Comparison of ENCODE assay signal across 8 mouse cellular contexts in the genomic region with DNA sequence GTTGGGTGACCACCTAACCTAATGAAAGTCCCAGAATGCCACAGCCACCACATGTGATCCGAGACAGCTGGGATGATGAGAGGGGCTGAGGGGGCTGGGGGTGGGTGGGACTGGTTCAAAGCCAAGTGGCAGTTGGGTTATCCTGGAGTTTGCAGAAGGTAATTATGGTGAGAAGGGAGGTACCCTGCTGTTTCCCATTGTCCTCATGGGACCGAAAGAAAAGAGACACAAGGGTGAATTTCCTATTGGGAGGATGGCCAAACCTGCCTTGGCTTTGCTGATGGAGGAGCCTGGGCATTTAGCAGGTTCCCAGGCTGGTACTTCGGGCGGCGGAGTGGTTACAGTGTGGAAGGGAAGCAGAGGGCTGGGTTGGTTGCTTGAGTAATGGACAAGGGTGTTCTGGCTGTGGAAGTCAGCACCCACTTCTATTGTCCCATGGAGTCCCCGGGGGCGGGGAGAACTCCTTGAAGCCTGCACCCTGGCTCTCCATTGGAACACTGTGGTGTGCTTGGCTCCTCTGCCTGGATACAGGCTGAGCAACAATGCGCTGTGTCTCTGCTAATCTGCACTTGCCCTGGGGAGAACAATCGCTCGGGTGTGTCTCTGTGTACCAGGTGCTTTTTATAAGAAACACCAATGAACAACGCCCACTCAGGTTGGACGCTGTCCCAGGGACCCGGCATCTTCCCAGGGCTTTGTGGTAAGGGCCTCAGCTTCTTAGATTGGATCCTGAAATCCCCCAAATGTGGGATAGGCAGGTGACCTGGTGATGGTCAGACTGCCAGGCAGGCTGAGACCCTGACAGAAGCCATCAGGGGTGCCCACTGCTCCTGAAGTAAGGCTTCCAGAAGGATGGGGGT.
DNase-seq lines count a peak whose midpoint lies in the region.

No protein-coding gene starts in this region.

- H3K4me1 ChIP-seq in embryonic facial prominence, embryonic 10.5 days: peaks cover 88% of the 10 kb centered on the region

- peak overlapping the region; percentile 88; the same call in 1 of the 2 replicates for H3K4me3 ChIP-seq in embryonic facial prominence, embryonic 10.5 days

- H3K27ac ChIP-seq in embryonic facial prominence, embryonic 10.5 days (replicated peaks): peak overlapping the region; percentile 96

- intact Hi-C loops in left cerebral cortex, postnatal 14 days (cut with DNase I): loop anchor here (5.0 kb wide), 1 partner anchor 48 kb away; no protein-coding TSS in a partner anchor
- intact Hi-C loops in left cerebral cortex, postnatal 10 days (cut with DNase I): no loop called here
- intact Hi-C loops in heart, postnatal 25 days (cut with DNase I): loop anchor here (2.0 kb wide), 1 partner anchor 16 kb away; no protein-coding TSS in a partner anchor

- WGBS in embryonic facial prominence, embryonic 10.5 days: 66% methylated on average over 13 of the region's 13 CpGs

- no peaks in the 10 kb centered on the region for H3K36me3 ChIP-seq in embryonic facial prominence, embryonic 10.5 days (replicated peaks)

- H3K27me3 ChIP-seq in embryonic facial prominence, embryonic 10.5 days (replicated peaks; ENCODE audit: low read depth, poor library complexity, severe bottlenecking): no peaks in the 10 kb centered on the region

- DNase-seq in left cerebral cortex, postnatal 14 days (ENCODE audit: low spot score in 2 of 2): peak; percentile 32 to 70
- DNase-seq in left cerebral cortex, postnatal 10 days (ENCODE audit: extremely low spot score in 1 of 2, low spot score in 2 of 2): no peak
- no peak for DNase-seq in embryonic facial prominence, embryonic 10.5 days (ENCODE audit: low spot score)
- DNase-seq in heart, postnatal 25 days (ENCODE audit: low spot score): peak; percentile 68
- peak; percentile 45 for DNase-seq in right cerebral cortex, postnatal 14 days
- DNase-seq in cerebellum, adult 11 months: no peak
- no peak for DNase-seq in cerebellum, postnatal 36 days
- DNase-seq in thymus, postnatal 14 days: no peak

- no peaks in the 10 kb centered on the region for H3K9me3 ChIP-seq in embryonic facial prominence, embryonic 10.5 days

Comparison
In these comparisons a context has a peak if more than half of its experiments do, and no peak if none do; other contexts are left out.
1. DNase-seq: peak in left cerebral cortex, postnatal 14 days (2 of 2), heart, postnatal 25 days (single experiment) and right cerebral cortex, postnatal 14 days (single experiment); none in left cerebral cortex, postnatal 10 days (0 of 2), embryonic facial prominence, embryonic 10.5 days (single experiment), cerebellum, adult 11 months (single experiment), cerebellum, postnatal 36 days (0 of 2) and thymus, postnatal 14 days (single experiment).